20 mouse cellular contexts compared by ENCODE assay signal in the genomic region with DNA sequence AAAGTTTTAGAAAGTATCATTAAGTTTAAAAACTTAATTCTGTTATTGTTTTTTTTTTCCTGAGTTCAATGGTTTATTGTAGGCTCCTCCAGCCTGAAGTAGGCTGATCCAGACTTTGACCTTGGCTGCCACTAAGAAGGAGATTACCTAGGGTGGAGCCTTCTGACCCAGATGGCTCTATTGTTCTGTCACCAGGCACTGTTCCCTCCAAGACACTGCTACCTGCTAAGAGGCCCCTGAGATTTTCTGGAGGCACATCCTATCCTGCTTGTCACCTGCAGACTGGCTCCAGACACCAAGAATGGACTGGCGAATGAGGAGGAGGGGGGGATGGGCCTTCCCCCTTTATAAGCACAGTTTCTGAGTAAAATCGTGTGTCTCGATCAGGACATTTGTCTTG.
"Had no signal": no experiment of that assay in that cellular context is flagged by ENCODE, and none has a peak within 500 bp of the region (broad histone marks: within the 10 kb centered on the region; RNA-seq: fewer than 3 reads in every experiment).

No protein-coding gene starts in this region.

- DNase-seq: kidney, adult 2 months; kidney, postnatal 10 days; kidney, postnatal 36 days; left cerebral cortex, postnatal 4 days; liver, postnatal 0 days; lung, postnatal 10 days; lung, postnatal 36 days; thymus, postnatal 25 days had no signal

- H3K4me3 ChIP-seq: kidney, embryonic 15.5 days; limb, embryonic 12.5 days; limb, embryonic 15.5 days; lung, embryonic 15.5 days; megakaryocyte, embryonic 14.5 days; midbrain, embryonic 10.5 days; midbrain, embryonic 13.5 days; myocyte; neural tube, embryonic 13.5 days had no signal

- H3K27ac ChIP-seq: kidney, embryonic 15.5 days; limb, embryonic 12.5 days; limb, embryonic 15.5 days; liver, embryonic 14.5 days; lung, embryonic 15.5 days; midbrain, embryonic 10.5 days; midbrain, embryonic 13.5 days; neural tube, embryonic 13.5 days had no signal

- H3K4me2 ChIP-seq: kidney, embryonic 15.5 days; limb, embryonic 12.5 days; limb, embryonic 15.5 days; liver, embryonic 11.5 days; lung, embryonic 15.5 days; midbrain, embryonic 13.5 days; neural tube, embryonic 13.5 days had no signal

- H3K36me3 ChIP-seq: kidney, embryonic 15.5 days; limb, embryonic 12.5 days; limb, embryonic 15.5 days; lung, embryonic 15.5 days; midbrain, embryonic 10.5 days; midbrain, embryonic 13.5 days; neural tube, embryonic 13.5 days had no signal

- H3K9me3 ChIP-seq: kidney, embryonic 15.5 days; limb, embryonic 12.5 days; limb, embryonic 15.5 days; lung, embryonic 15.5 days; megakaryocyte, embryonic 14.5 days; midbrain, embryonic 10.5 days; midbrain, embryonic 13.5 days; neural tube, embryonic 13.5 days had no signal

- H3K9ac ChIP-seq: kidney, embryonic 15.5 days; limb, embryonic 12.5 days; limb, embryonic 15.5 days; liver, embryonic 14.5 days; liver, postnatal 0 days; lung, embryonic 15.5 days; midbrain, embryonic 13.5 days; neural tube, embryonic 13.5 days had no signal

- H3K4me1 ChIP-seq: kidney, embryonic 15.5 days; limb, embryonic 12.5 days; limb, embryonic 15.5 days; lung, embryonic 15.5 days; megakaryocyte, embryonic 14.5 days; midbrain, embryonic 10.5 days; midbrain, embryonic 13.5 days; neural tube, embryonic 13.5 days had no signal

- ATAC-seq: liver, postnatal 0 days; midbrain, embryonic 13.5 days; midbrain, embryonic 16.5 days had no signal

- H3K27me3 ChIP-seq: kidney, embryonic 15.5 days; limb, embryonic 12.5 days; limb, embryonic 15.5 days; lung, embryonic 15.5 days; megakaryocyte, embryonic 14.5 days; midbrain, embryonic 13.5 days; neural tube, embryonic 13.5 days had no signal
